ENCODE assay signal across 8 mouse cellular contexts in the genomic region with DNA sequence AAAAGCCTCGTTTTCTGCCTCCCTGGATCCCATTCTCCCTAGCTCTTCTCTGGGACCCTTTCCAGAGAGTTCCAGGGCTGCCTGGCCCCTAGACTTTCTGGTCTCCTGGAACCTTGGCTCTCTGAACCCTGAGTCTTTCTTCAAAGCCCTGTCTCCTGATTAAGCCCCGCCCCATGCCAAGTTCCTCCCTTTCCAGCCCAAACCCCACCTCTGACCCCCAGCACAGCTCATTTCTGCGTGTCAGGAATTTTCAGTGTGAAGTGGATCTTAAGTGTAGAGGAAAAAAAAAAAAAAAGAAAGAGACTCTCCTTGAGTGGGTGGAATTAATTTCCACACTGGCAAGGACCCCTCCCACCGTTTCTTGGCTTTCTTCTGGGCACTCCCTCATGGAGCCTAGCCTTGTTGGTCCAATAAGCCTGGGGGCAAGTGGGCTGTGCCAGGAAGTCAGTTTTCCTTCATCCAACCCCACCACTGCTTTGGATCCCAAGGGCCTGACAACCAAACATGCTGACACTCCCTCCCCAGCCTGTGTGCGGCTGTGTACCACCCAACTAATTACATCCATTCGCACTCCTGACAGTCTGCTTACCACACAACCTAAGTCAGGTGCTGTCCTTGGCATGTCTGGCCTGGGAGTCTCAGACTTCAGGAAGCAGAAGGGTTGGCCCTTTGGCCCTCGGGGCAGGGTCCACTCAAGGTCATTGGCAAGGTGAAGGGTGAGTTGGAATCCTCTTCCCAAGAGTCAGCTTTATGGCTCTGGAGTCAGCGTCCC. TPM values are rescaled to one million over a fixed set of nuclear protein-coding genes. Genes with fewer than 3 reads are reported as not detected.
DNase-seq lines count a peak whose midpoint lies in the region; ATAC-seq lines count a peak whose summit lies in the region.

A gene (minus strand): TSS at position 113 of the 772 bp plus-strand sequence.

- no peak for ATAC-seq in lung, embryonic 15.5 days (ENCODE audit: borderline replicate concordance, extremely low read depth, low FRiP score, low TSS enrichment)
- no peak for ATAC-seq in kidney, embryonic 15.5 days (replicated peaks; ENCODE audit: low FRiP score)

- no peaks in the 10 kb centered on the region for H3K9me3 ChIP-seq in lung, embryonic 15.5 days
- no peaks in the 10 kb centered on the region for H3K9me3 ChIP-seq in kidney, embryonic 15.5 days (replicated peaks)

- H3K4me1 ChIP-seq in lung, embryonic 15.5 days, result peaks cover 15% of the 10 kb centered on the region
- H3K4me1 ChIP-seq in kidney, embryonic 15.5 days, result peaks cover 31% of the 10 kb centered on the region

- H3K9ac ChIP-seq in lung, embryonic 15.5 days, result no peak within 1 kb of the TSS
- H3K9ac ChIP-seq in kidney, embryonic 15.5 days, result peak within 1 kb of the TSS; percentile 31; the same call in 1 of the 2 replicates

- H3K36me3 ChIP-seq in lung, embryonic 15.5 days, result peaks cover 28% of the 10 kb centered on the region
- peaks cover 35% of the 10 kb centered on the region for H3K36me3 ChIP-seq in kidney, embryonic 15.5 days

- H3K27ac ChIP-seq in lung, embryonic 15.5 days, result no peak within 1 kb of the TSS
- H3K27ac ChIP-seq in kidney, embryonic 15.5 days, result no peak within 1 kb of the TSS

- peaks cover 41% of the 10 kb centered on the region for H3K27me3 ChIP-seq in lung, embryonic 15.5 days
- peaks cover 41% of the 10 kb centered on the region for H3K27me3 ChIP-seq in kidney, embryonic 15.5 days

- no peak within 1 kb of the TSS for H3K4me3 ChIP-seq in lung, embryonic 15.5 days
- H3K4me3 ChIP-seq in kidney, embryonic 15.5 days (replicated peaks), result peak within 1 kb of the TSS; percentile 47; the same call in 1 of the 2 replicates

- peak; percentile 36 to 40 for DNase-seq in cerebellum, postnatal 10 days
- no peak for DNase-seq in cerebellum, adult 18-20 months
- DNase-seq in lung, postnatal 25 days (ENCODE audit: low spot score), result no peak
- peak; percentile 26 for DNase-seq in lung, postnatal 36 days
- no peak for DNase-seq in gastrocnemius, adult 18-20 months (ENCODE audit: low spot score)
- no peak for DNase-seq in gastrocnemius, postnatal 36 days

- peak within 1 kb of the TSS; percentile 87; the same call in 1 of the 2 replicates for H3K4me2 ChIP-seq in lung, embryonic 15.5 days
- H3K4me2 ChIP-seq in kidney, embryonic 15.5 days, result peak within 1 kb of the TSS; percentile 91

- WGBS in lung, embryonic 15.5 days, result 68% methylated on average over 8 of the region's 8 CpGs
- WGBS in kidney, embryonic 15.5 days, result 68% methylated on average over 8 of the region's 8 CpGs

- intact Hi-C loops in gastrocnemius, postnatal 36 days (cut with DNase I), result no loop called here

RNA-seq across cellular contexts. Expression of the gene that starts here (rescaled TPM):
- polyA plus RNA-seq in lung, embryonic 15.5 days (2015; fragmentation: Nextera tagmentation; extraction: Ambion mirVana), result 5.4 and 5.7 TPM in 2 replicates
- 1.8 and 2.3 TPM in 2 replicates for polyA plus RNA-seq in kidney, embryonic 15.5 days (2015; fragmentation: Nextera tagmentation; extraction: Ambion mirVana)
- total RNA-seq in gastrocnemius, adult 18-20 months (2021), result 1 to 10 TPM; 3.2 to 5.0 TPM
- 1 to 10 TPM; 2.8 to 6.8 TPM for total RNA-seq in gastrocnemius, postnatal 36 days (2021)

Comparison
In these comparisons a context has a peak if more than half of its experiments do, and no peak if none do; other contexts are left out.
1. DNase-seq: peak in cerebellum, postnatal 10 days (2 of 2) and lung, postnatal 36 days (single experiment); none in cerebellum, adult 18-20 months (0 of 2), lung, postnatal 25 days (single experiment), gastrocnemius, adult 18-20 months (single experiment) and gastrocnemius, postnatal 36 days (0 of 2).